Mouse (Mus musculus): Measurements from ENCODE around the gene AB124611. TPM values are rescaled to one million over a fixed set of nuclear protein-coding genes. Genes with fewer than 3 reads are reported as not detected.
"Not testable (repeated sequence)": the region's sequence is repeated elsewhere in the genome, so short reads cannot be mapped to it uniquely, and the experiment has no call there.

The AB124611 gene
- under 1 TPM in 1 of 2 experiments, not detected in 1; 0.34 TPM for total RNA-seq (2021)

GRCm38 (mm10) chr9:21525937-21526633 is at the start of gene AB124611:
Gene AB124611 (plus strand): TSS chr9:21526176.
- DNase-seq (ENCODE audit: low spot score in 2 of 2): no peak
- intact Hi-C loops (cut with DNase I): no loop called here

DNA sequence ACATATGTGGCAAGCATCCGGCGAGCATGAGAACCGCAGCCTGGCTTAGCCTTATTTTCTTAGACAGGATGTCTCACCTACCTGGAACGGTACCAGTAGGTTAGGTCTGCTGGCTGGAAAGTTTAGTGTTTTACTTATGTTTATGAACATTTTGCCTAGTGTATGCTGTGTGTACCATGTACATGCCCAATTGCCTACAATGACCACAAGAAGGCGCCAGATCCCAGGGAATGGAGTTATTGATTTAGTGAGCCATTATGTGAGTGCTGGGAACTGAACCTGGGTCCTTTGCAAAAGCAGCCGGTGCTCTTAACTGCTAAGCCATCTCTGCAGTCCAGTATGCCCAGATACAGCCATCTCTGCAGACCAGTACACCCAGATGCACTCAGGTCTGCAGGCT is 48.3 kb upstream of the AB124611 start:
- intact Hi-C loops (cut with DNase I): no loop called here
- no peak for DNase-seq (ENCODE audit: low spot score in 2 of 2)

- DNase-seq (ENCODE audit: low spot score in 2 of 2): no peak
- intact Hi-C loops (cut with DNase I): no loop called here
These were observed 41.9 kb upstream of the AB124611 start for GRCm38 (mm10) chr9:21484065-21484464.

- DNase-seq (ENCODE audit: low spot score in 2 of 2); intact Hi-C loops (cut with DNase I): not testable (repeated sequence)
These were observed 37.7 kb upstream of the AB124611 start for GRCm38 (mm10) chr9:21488246-21488645.

DNA sequence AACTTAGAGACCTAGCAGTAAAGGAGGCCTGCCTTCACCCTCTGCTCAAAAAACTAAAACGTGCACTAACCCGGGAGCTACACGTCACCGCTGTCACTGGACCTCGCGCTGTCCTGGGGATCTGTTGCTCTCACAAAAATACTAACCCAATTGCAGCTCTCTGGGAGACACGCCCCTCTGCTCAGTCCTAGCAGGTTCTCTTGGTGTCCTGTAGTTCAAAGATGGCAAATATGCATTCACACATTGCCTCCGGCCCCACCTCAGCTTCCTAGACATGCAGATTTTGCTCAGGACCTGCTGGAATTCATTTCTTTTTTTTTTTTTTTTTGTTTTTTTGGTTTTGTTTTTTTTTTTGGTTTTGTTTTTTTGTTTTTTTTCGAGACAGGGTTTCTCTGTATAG is 35.3 kb upstream of the AB124611 start:
- DNase-seq (ENCODE audit: low spot score in 2 of 2): no peak
- intact Hi-C loops (cut with DNase I): no loop called here

DNA sequence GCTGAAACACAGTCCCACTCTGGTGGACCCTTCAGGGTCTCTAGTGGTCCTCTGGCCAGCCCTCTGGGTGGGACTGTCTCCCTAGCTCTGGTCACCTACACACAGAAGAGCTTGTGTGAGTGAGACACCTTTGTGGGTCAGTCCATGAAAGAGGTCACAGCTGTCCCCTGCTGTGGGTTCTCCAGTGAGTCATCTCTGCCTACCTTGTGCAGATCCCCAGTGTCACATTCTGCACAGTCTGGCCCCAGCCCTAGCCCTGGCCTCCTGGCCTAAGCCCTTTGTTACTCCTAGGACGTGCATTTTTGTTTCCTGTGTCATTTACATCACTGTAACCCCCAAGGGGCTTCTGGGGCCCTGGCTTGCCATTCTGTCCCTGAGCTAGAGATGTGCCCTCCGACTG is 32.1 kb upstream of the AB124611 start:
- intact Hi-C loops (cut with DNase I): no loop called here
- no peak for DNase-seq (ENCODE audit: low spot score in 2 of 2)

GRCm38 (mm10) chr9:21494726-21495125 is 31.2 kb upstream of the AB124611 start:
- intact Hi-C loops (cut with DNase I): no loop called here
- peak; percentile 39 to 41 for DNase-seq (ENCODE audit: low spot score in 2 of 2)

GRCm38 (mm10) chr9:21496308-21497049 is 29.5 kb upstream of the AB124611 start:
- DNase-seq (ENCODE audit: low spot score in 2 of 2): no peak
- intact Hi-C loops (cut with DNase I): no loop called here

- DNase-seq (ENCODE audit: low spot score in 2 of 2): no peak
- intact Hi-C loops (cut with DNase I): no loop called here
These were observed 28.9 kb upstream of the AB124611 start for GRCm38 (mm10) chr9:21497050-21497542.

- intact Hi-C loops (cut with DNase I): no loop called here
- DNase-seq (ENCODE audit: low spot score in 2 of 2): no peak
These were observed 28.3 kb upstream of the AB124611 start for GRCm38 (mm10) chr9:21497664-21498063.

- DNase-seq (ENCODE audit: low spot score in 2 of 2): no peak
- intact Hi-C loops (cut with DNase I): no loop called here
These were observed 27.6 kb upstream of the AB124611 start for GRCm38 (mm10) chr9:21498284-21498902.

GRCm38 (mm10) chr9:21503352-21503751 is 22.6 kb upstream of the AB124611 start:
- intact Hi-C loops (cut with DNase I): no loop called here
- no peak for DNase-seq (ENCODE audit: low spot score in 2 of 2)

DNA sequence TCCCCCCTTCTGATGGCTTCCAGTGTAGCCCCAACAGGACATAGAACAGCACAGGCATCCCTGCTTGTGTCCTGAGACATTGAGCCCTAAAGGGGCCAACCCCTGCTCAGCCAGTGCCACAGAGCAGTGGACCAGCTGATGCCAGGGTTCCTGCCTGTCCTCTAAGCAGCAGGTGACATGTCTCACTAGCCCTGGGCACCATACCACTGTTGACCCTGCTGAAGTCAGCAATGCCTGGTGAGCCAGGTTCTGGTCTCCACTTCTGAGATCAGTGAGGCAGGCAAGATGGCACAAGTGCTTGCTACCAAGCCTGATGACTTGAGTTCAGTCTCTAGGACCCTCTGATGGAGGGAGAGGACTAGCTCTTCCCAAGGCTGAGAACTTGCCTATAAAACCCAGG is 20.2 kb upstream of the AB124611 start:
- DNase-seq (ENCODE audit: low spot score in 2 of 2): no peak
- intact Hi-C loops (cut with DNase I): no loop called here

GRCm38 (mm10) chr9:21507753-21508430 is 18.1 kb upstream of the AB124611 start:
- no peak for DNase-seq (ENCODE audit: low spot score in 2 of 2)
- intact Hi-C loops (cut with DNase I): no loop called here

- no peak for DNase-seq (ENCODE audit: low spot score in 2 of 2)
- intact Hi-C loops (cut with DNase I): no loop called here
These were observed 17.0 kb upstream of the AB124611 start for GRCm38 (mm10) chr9:21508871-21509404.

GRCm38 (mm10) chr9:21509772-21510688 is 15.9 kb upstream of the AB124611 start, which contains the start of gene Tmed1:
Gene Tmed1 (minus strand): TSS chr9:21510252.
- DNase-seq (ENCODE audit: low spot score in 2 of 2): peak; percentile 95 to 96
- intact Hi-C loops (cut with DNase I): loop anchor here (5.0 kb wide), 1 partner anchor 37 kb away; the partner anchor contains the start of gene Carm1

DNA sequence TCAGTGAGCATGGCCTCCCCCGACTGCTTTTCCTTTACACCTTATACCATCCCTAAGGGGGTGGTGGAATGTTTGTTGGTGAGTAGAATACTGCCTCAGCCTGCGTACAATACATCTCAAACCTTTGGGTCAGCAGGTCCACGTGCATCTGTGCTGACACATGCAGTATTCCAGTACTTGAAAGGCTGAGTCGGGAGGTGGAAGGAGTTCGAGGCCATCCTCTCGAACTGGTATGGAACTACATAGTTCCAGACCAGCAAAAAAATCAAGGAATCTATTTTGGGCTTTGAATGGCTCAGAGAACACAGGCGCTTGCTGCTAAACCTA is 15.3 kb upstream of the AB124611 start:
- intact Hi-C loops (cut with DNase I): loop anchor here (5.0 kb wide), 1 partner anchor 37 kb away; the partner anchor contains the start of gene Carm1
- DNase-seq (ENCODE audit: low spot score in 2 of 2): no peak

GRCm38 (mm10) chr9:21511052-21511451 is 14.9 kb upstream of the AB124611 start:
- intact Hi-C loops (cut with DNase I): loop anchor here (5.0 kb wide), 1 partner anchor 36 kb away; the partner anchor contains the start of gene Carm1
- DNase-seq (ENCODE audit: low spot score in 2 of 2): no peak
